Mouse (Mus musculus) liver, embryonic 14.5 days (tissue): ENCODE measurements around the gene Mrpl44. TPM values are rescaled to one million over a fixed set of nuclear protein-coding genes. Genes with fewer than 3 reads are reported as not detected.

ENCODE experiments used
- ATAC-seq: fragments of 200-750 bp; cut with Nextera tagmentation; 2 replicates; pipeline ENCODE4 v1.8.0; 2017; ENCODE audit warnings: moderate number of reproducible peaks, mild to moderate bottlenecking, moderate library complexity; ENCODE audit not compliant: insufficient read depth
- DNase-seq, 3 experiments: peaks; one replicate each; pipeline ENCODE4 v3.0.0-alpha.2; 2012 to 2013; ENCODE audit warnings: low read depth in 3 of 3, low spot score in 3 of 3
- H3K27ac ChIP-seq: fragments of 300-500 bp; sonication (generic); 2 replicates; pipeline ENCODE4 v1.5.1; 2014; ENCODE audit warnings: moderate library complexity, mild to moderate bottlenecking, control low read depth, inconsistent platforms
- H3K27me3 ChIP-seq: fragments of 300-500 bp; sonication (generic); 2 replicates; pipeline ENCODE4 v1.6.1; 2014; ENCODE audit warnings: mild to moderate bottlenecking, low read length, moderate library complexity; ENCODE audit not compliant: control insufficient read depth, insufficient read depth
- H3K36me3 ChIP-seq: fragments of 300-500 bp; sonication (generic); replicated peaks from 2 replicates; pipeline ENCODE4 v1.6.1; 2014; ENCODE audit warnings: low read depth; ENCODE audit not compliant: control insufficient read depth, insufficient read depth
- H3K4me1 ChIP-seq, 2 experiments: fragments of 200-500 bp in 1 of 2; fragments of 300-500 bp in 1 of 2; sonication (generic) in 1 of 2; replicated peaks; 2 replicates each; pipeline ENCODE4 v1.6.1; 2012 to 2014; ENCODE audit warnings: antibody characterized with exemption in 1 of 2, inconsistent platforms in 1 of 2, low read length in 1 of 2; ENCODE audit not compliant: control insufficient read depth in 2 of 2, insufficient read depth in 2 of 2
- H3K4me2 ChIP-seq: fragments of 300-500 bp; sonication (generic); 2 replicates; pipeline ENCODE4 v1.6.1; 2014; ENCODE audit warnings: low read depth, mild to moderate bottlenecking, control low read depth, moderate library complexity
- H3K4me3 ChIP-seq, 2 experiments: fragments of 200-500 bp in 1 of 2; fragments of 300-500 bp in 1 of 2; sonication (generic) in 1 of 2; 2 replicates each; pipeline ENCODE4 v1.5.1; 2012 to 2014; ENCODE audit warnings: low read depth in 2 of 2, low read length in 2 of 2, mild to moderate bottlenecking in 2 of 2, control low read depth in 1 of 2, inconsistent platforms in 1 of 2, moderate library complexity in 1 of 2; ENCODE audit not compliant: insufficient read depth in 1 of 2
- H3K9ac ChIP-seq: fragments of 300-500 bp; sonication (generic); replicated peaks from 2 replicates; pipeline ENCODE4 v1.6.1; 2014; ENCODE audit warnings: mild to moderate bottlenecking, control low read depth, moderate library complexity
- H3K9me3 ChIP-seq: fragments of 300-500 bp; sonication (generic); 2 replicates; pipeline ENCODE4 v1.6.1; 2016; ENCODE audit warnings: low read length, mixed read lengths; ENCODE audit not compliant: control insufficient read depth
- CTCF ChIP-seq: IDR thresholded peaks from 2 replicates; pipeline ENCODE4 v1.5.1; 2016; ENCODE audit warnings: antibody characterized with exemption, low read depth, control low read depth
- EP300 ChIP-seq: IDR thresholded peaks from 2 replicates; pipeline ENCODE4 v1.6.1; 2016; ENCODE audit warnings: antibody characterized with exemption, low read depth
- WGBS: fragments of 180-500 bp; shearing (Covaris S2); extraction: QIAGEN DNeasy Blood & Tissue Kit; methylation state at CpG from one replicate; pipeline ENCODE4 v1.1.7; 2014; ENCODE audit not compliant: insufficient replicate concordance; 5-methylcytosine and 5-hydroxymethylcytosine counted together
- polyA plus RNA-seq, 2 experiments: library from polyadenylated mRNA; depleted of rRNA in 1 of 2; stranded (reverse) in 1 of 2; unstranded in 1 of 2; fragments of >200 nt; fragmentation: Nextera tagmentation in 1 of 2; extraction: Ambion mirVana in 1 of 2; gene quantifications; 2 replicates each; pipeline versions ENCODE4 v1.2.1 to v1.2.3; 2012 to 2014

Gene Mrpl44
- polyA plus RNA-seq, 2 experiments: 12.5 to 19.5 TPM

DNA sequence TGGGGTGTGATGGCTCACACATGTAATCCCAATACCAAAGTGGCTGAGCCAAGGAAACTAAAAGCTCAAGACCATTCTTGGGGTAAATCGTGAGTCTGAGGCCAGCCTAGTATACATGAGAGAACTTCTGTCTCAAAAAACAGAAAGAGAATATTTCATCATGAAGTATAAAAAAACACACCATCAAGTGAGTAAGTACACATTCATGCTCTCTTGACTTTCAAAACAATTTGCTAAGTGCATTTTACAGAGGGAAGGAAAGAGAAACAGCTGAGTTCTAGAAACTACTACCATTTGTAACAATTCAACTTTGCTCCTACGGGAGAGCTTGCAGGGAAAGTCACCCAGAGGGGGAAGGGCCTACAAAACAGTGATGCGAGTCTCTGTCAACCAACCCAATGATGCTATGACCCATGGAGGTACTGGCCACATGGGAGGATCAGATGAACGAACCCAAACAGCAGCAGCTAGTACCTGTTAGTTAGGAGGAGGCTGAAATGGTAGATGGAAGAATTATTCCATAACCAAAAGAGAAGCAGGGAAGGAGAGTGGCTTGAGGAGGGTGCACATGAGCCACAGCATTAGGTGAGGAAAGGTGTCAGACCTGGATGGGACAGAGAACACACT, 23.0 kb upstream of the Mrpl44 start:
- TF ChIP-seq EP300 (no peak), CTCF (no peak)
- peaks cover 0 to 19% of the 10 kb centered on the region in 2 experiments for H3K4me1 ChIP-seq
- 47% methylated on average over 4 of the region's 4 CpGs for WGBS

DNA sequence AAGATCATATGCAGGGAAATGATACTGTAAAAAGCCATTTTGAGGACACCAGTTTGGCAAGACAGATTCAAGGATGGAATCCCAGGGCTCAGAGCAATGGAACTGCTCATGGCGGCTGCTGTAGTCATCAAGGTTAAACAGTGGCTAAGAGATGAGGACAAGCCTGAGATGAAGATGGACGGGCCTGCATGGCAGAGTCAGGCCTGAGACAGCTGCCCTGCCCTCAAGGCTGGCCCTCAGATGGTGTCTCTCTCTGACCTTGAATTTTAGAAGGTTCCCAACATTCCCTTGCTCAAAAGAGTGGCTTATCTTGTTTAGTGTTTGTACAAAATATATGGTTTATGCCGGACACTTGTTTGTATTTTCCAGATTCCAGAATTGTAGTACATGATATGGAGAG, 22.4 kb upstream of the Mrpl44 start:
- Histone ChIP-seq H3K36me3 (no peaks in the 10 kb centered on the region), H3K27ac (no peak overlapping the region), H3K4me1 (peaks cover 0 to 19% of the 10 kb centered on the region in 2 experiments), H3K9ac (no peak overlapping the region), H3K4me3 (no peak overlapping the region), H3K9me3 (no peaks in the 10 kb centered on the region), H3K4me2 (no peak overlapping the region), H3K27me3 (no peaks in the 10 kb centered on the region)
- DNase-seq (no peak), ATAC-seq (no peak)
- 75% methylated on average over 3 of the region's 3 CpGs for WGBS
- no peak for TF ChIP-seq CTCF
- TF ChIP-seq EP300: no peak

More for the DNA sequence above, 23.0 kb upstream of the Mrpl44 start:
- DNase-seq (no peak), ATAC-seq (no peak)
- Histone ChIP-seq H3K9me3 (no peaks in the 10 kb centered on the region), H3K4me3 (no peak overlapping the region), H3K27me3 (no peaks in the 10 kb centered on the region), H3K9ac (no peak overlapping the region), H3K27ac (no peak overlapping the region), H3K4me2 (no peak overlapping the region), H3K36me3 (no peaks in the 10 kb centered on the region)

DNA sequence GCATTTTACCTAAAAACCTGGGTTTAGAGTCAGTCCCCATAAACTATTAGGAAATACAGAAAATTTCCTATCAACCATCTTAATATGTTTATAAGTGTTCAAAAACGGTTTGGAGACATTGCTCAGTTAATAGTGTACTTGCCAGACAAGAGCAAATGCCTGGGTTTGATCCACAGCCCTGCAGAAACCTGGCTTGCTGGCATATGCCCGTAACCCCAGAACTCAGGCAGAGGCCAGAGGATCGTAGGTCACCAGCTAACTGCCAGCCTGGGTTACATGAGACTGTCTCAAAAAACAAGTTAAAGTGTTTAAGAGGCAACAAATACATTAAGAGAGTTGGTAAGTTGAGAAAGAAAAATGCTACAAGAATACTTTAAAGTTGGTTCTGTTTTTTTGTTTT, 20.9 kb upstream of the Mrpl44 start:
- Histone ChIP-seq H3K27ac (no peak overlapping the region), H3K27me3 (no peaks in the 10 kb centered on the region), H3K36me3 (no peaks in the 10 kb centered on the region), H3K4me2 (no peak overlapping the region), H3K4me3 (no peak overlapping the region), H3K9ac (no peak overlapping the region), H3K4me1 (peaks cover 0 to 20% of the 10 kb centered on the region in 2 experiments), H3K9me3 (no peaks in the 10 kb centered on the region)
- WGBS: 58% methylated on average over 3 of the region's 3 CpGs
- DNase-seq (no peak), ATAC-seq (no peak)
- TF ChIP-seq CTCF (no peak), EP300 (no peak)

DNA sequence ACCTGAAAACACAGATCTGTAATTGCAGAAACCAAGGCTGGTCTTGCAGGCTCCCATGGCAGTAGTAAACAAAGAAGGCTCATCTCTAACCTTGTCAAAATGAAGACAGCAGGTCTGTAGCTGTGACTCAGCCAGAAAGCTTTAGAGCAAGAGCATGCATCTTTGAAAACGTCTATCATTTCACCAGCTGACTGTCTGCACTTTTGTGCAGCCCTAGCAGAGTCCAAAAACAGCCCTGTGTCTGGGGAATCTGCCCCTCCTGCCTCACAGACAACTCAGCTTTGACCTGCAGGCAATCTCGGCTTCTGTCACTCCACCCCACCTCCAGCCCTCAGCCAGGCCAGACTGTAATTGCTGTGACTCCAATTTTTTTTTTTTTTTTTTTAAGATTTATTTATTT, 20.4 kb upstream of the Mrpl44 start:
- DNase-seq (no peak), ATAC-seq (no peak)
- peaks cover 0 to 23% of the 10 kb centered on the region in 2 experiments for H3K4me1 ChIP-seq
- no peak overlapping the region for H3K4me2 ChIP-seq
- H3K4me3 ChIP-seq: no peak overlapping the region
- H3K27ac ChIP-seq: no peak overlapping the region
- H3K9me3 ChIP-seq: no peaks in the 10 kb centered on the region
- no peak overlapping the region for H3K9ac ChIP-seq
- H3K27me3 ChIP-seq: no peaks in the 10 kb centered on the region
- 42% methylated on average over 2 of the region's 2 CpGs for WGBS
- no peaks in the 10 kb centered on the region for H3K36me3 ChIP-seq
- no peak for TF ChIP-seq EP300
- TF ChIP-seq CTCF: no peak

DNA sequence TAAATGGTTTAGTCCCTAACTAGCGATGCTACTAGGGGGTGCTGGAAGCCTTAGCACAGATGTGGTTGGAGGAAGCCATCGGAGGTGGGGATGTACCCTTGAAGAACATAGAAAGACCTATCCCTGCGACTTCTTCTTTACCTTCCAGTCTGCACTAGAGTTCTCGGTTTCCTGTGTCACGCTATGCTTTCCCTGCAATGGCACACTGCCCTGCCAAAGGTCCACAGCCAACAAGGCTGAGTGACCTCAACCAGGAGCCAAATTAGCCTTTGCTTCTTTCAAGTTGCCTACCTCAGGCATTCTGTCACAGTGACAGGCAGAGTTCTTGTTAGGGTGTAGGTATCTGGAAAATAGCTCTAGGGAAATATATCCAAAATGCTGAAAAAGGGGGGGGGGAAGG, 19.4 kb upstream of the Mrpl44 start:
- DNase-seq: no peak
- TF ChIP-seq CTCF: no peak
- TF ChIP-seq EP300: no peak
- H3K4me1 ChIP-seq: peaks cover 5 to 23% of the 10 kb centered on the region in 2 experiments; a peak in 3 of 4 replicates
- H3K4me2 ChIP-seq: no peak overlapping the region
- no peaks in the 10 kb centered on the region for H3K27me3 ChIP-seq
- no peak overlapping the region for H3K27ac ChIP-seq
- H3K9ac ChIP-seq: no peak overlapping the region
- H3K4me3 ChIP-seq: no peak overlapping the region
- H3K36me3 ChIP-seq: no peaks in the 10 kb centered on the region
- no peak for ATAC-seq
- no peaks in the 10 kb centered on the region for H3K9me3 ChIP-seq
- 72% methylated on average over 5 of the region's 5 CpGs for whole genome bisulfite sequencing
